Mouse (Mus musculus) CH12.LX (cell line): ENCODE results near the gene Gorasp1.

ENCODE experiments used
- CHD1 ChIP-seq: IDR thresholded peaks from 2 replicates; pipeline ENCODE4 v1.6.1; 2012; ENCODE audit warnings: low read depth, low read length, improper control_type of control experiment, inconsistent platforms
- CHD2 ChIP-seq: IDR thresholded peaks from 2 replicates; pipeline ENCODE4 v1.6.1; 2011; ENCODE audit warnings: low read length, improper control_type of control experiment
- ELF1 ChIP-seq: IDR thresholded peaks from 2 replicates; pipeline ENCODE4 v1.6.1; 2014; ENCODE audit warnings: low read depth, mild to moderate bottlenecking, inconsistent platforms, low read length, improper control_type of control experiment
- MYC ChIP-seq: IDR thresholded peaks from 2 replicates; pipeline ENCODE4 v1.6.1; 2011; ENCODE audit warnings: low read depth, mild to moderate bottlenecking, improper control_type of control experiment, low read length
- POLR2A ChIP-seq: IDR thresholded peaks from 2 replicates; pipeline ENCODE4 v1.6.1; 2011; ENCODE audit warnings: low read depth, mild to moderate bottlenecking, improper control_type of control experiment, low read length

GRCm38 (mm10) chr9:119894339-119895009 lies 42.9 kb downstream of the Gorasp1 start, which contains the start of gene Wdr48:
- TF ChIP-seq POLR2A (peak; percentile 85), CHD2 (0 out of 2 replicates have a peak, but pooled peaks have one; percentile 15), CHD1 (no peak), ELF1 (peak; percentile 85), MYC (0 out of 2 replicates have a peak, but pooled peaks have one; percentile 33)
